25 mouse cellular contexts compared by ENCODE assay signal in the genomic region with DNA sequence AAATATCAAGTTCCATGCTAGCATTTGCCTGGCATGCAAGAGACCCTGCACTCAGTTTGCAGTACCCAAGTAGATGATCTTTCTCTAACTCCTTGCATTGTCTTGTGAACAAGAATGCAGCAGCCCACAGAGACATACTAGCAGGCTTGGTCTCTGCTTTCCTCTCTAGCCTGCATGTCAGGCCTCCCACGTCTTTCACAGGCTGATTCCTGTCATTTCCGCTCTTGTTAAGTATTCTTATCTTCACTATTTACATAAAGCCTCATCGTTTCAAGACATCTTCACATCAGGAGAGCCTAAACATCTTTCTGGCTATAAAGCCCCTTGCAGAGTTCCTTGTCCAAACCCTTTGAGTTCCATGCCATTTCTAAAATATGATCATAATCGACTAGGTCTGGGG.
DNase-seq lines count a peak whose midpoint lies in the region; ATAC-seq and TF ChIP-seq lines count a peak whose summit lies in the region.
"Had no signal": no experiment of that assay in that cellular context is flagged by ENCODE, and none has a peak within 500 bp of the region (broad histone marks: within the 10 kb centered on the region; RNA-seq: fewer than 3 reads in every experiment).

No protein-coding gene starts in this region.

- H3K27me3 ChIP-seq in lung, embryonic 14.5 days (ENCODE audit: insufficient read depth, low read length): no peaks in the 10 kb centered on the region
- no peaks in the 10 kb centered on the region for H3K27me3 ChIP-seq in lung, embryonic 16.5 days (ENCODE audit: control insufficient read depth, insufficient read depth, low read depth, low read length)
- H3K27me3 ChIP-seq: embryonic facial prominence, embryonic 13.5 days; embryonic facial prominence, embryonic 15.5 days; forebrain, embryonic 12.5 days had no signal

- ATAC-seq in frontal cortex, adult (ENCODE audit: low TSS enrichment): peak; percentile 73
- peak; percentile 35; the same call in 1 of the 2 replicates for ATAC-seq in lung, embryonic 14.5 days (ENCODE audit: insufficient read depth)
- ATAC-seq in lung, embryonic 16.5 days (ENCODE audit: low read depth): peak; percentile 59
- ATAC-seq in cerebellum, adult (ENCODE audit: insufficient number of reproducible peaks, low FRiP score, low TSS enrichment): no peak
- ATAC-seq: forebrain, embryonic 14.5 days; forebrain, embryonic 16.5 days had no signal

- no peak overlapping the region for H3K4me3 ChIP-seq in lung, embryonic 14.5 days (ENCODE audit: low read depth, low read length)
- H3K4me3 ChIP-seq in lung, embryonic 16.5 days (ENCODE audit: low read length): no peak overlapping the region
- H3K4me3 ChIP-seq: embryonic facial prominence, embryonic 13.5 days; embryonic facial prominence, embryonic 15.5 days; erythroblast, embryonic 14.5 days; forebrain, embryonic 10.5 days; forebrain, embryonic 12.5 days had no signal

- WGBS in lung, embryonic 14.5 days: 23% methylated on average over 4 of the region's 4 CpGs
- WGBS in lung, embryonic 16.5 days: 19% methylated on average over 4 of the region's 4 CpGs

- no peak overlapping the region for H3K4me2 ChIP-seq in lung, embryonic 14.5 days
- H3K4me2 ChIP-seq in lung, embryonic 16.5 days (ENCODE audit: low read depth, low read length): no peak overlapping the region
- H3K4me2 ChIP-seq: embryonic facial prominence, embryonic 13.5 days; embryonic facial prominence, embryonic 15.5 days; forebrain, embryonic 12.5 days had no signal

- no peak for DNase-seq in frontal cortex, postnatal 14 days (ENCODE audit: low spot score in 2 of 2)
- DNase-seq in lung, embryonic 14.5 days: peak; percentile 77
- DNase-seq in lung, postnatal 14 days: no peak
- no peak for DNase-seq in lung, postnatal 36 days
- peak; percentile 53 for DNase-seq in brain, adult 2 months (ENCODE audit: low read depth, low spot score)
- DNase-seq: adrenal gland, adult 2 months; adrenal gland, postnatal 10 days; adrenal gland, postnatal 25 days; cerebellum, adult 11 months; cerebellum, adult 18-20 months; cerebellum, adult 8-10 months; cerebellum, adult 9-11 months; cerebellum, postnatal 14 days; cerebellum, postnatal 36 days; embryo, embryonic 11 days had no signal

- no peak for TF ChIP-seq CTCF in lung, embryonic 14.5 days (IDR thresholded peaks at IDR 0.05; ENCODE audit: low read depth)

- no peak overlapping the region for H3K27ac ChIP-seq in lung, embryonic 14.5 days (ENCODE audit: low read depth)
- H3K27ac ChIP-seq in lung, embryonic 16.5 days (ENCODE audit: low read length): no peak overlapping the region
- H3K27ac ChIP-seq: embryonic facial prominence, embryonic 13.5 days; embryonic facial prominence, embryonic 15.5 days; forebrain, embryonic 10.5 days; forebrain, embryonic 12.5 days had no signal

- no peak overlapping the region for H3K9ac ChIP-seq in lung, embryonic 14.5 days
- H3K9ac ChIP-seq in lung, embryonic 16.5 days (ENCODE audit: low read length): no peak overlapping the region
- H3K9ac ChIP-seq: embryonic facial prominence, embryonic 13.5 days; embryonic facial prominence, embryonic 15.5 days; forebrain, embryonic 12.5 days had no signal

- H3K36me3 ChIP-seq in lung, embryonic 14.5 days (ENCODE audit: insufficient read depth): no peaks in the 10 kb centered on the region
- no peaks in the 10 kb centered on the region for H3K36me3 ChIP-seq in lung, embryonic 16.5 days (ENCODE audit: control insufficient read depth, insufficient read depth, low read length)
- H3K36me3 ChIP-seq: embryonic facial prominence, embryonic 13.5 days; embryonic facial prominence, embryonic 15.5 days; forebrain, embryonic 10.5 days; forebrain, embryonic 12.5 days had no signal

- H3K4me1 ChIP-seq in lung, embryonic 14.5 days (ENCODE audit: insufficient read depth): peaks cover 4% of the 10 kb centered on the region; the same call in 1 of the 2 replicates
- no peaks in the 10 kb centered on the region; the same call in 1 of the 2 replicates for H3K4me1 ChIP-seq in lung, embryonic 16.5 days (replicated peaks; ENCODE audit: control insufficient read depth, insufficient read depth, low read length)
- H3K4me1 ChIP-seq: embryonic facial prominence, embryonic 13.5 days; embryonic facial prominence, embryonic 15.5 days; forebrain, embryonic 10.5 days; forebrain, embryonic 12.5 days had no signal

- no peaks in the 10 kb centered on the region for H3K9me3 ChIP-seq in lung, embryonic 14.5 days (ENCODE audit: low read depth, low read length)
- H3K9me3 ChIP-seq in lung, embryonic 16.5 days (ENCODE audit: control insufficient read depth, low read length): no peaks in the 10 kb centered on the region
- H3K9me3 ChIP-seq: embryonic facial prominence, embryonic 13.5 days; embryonic facial prominence, embryonic 15.5 days; forebrain, embryonic 10.5 days; forebrain, embryonic 12.5 days had no signal

Comparison
In these comparisons a context has a peak if more than half of its experiments do, and no peak if none do; other contexts are left out.
1. DNase-seq: peak in lung, embryonic 14.5 days (single experiment) and brain, adult 2 months (single experiment); none in frontal cortex, postnatal 14 days (0 of 2), lung, postnatal 14 days (single experiment) and lung, postnatal 36 days (single experiment).